Mouse (Mus musculus) CD4-positive naive resting alpha-beta T cell, adult 76 days (primary cell): Measurements from ENCODE around the gene Gm7073. TPM values are rescaled to one million over a fixed set of nuclear protein-coding genes. Genes with fewer than 3 reads are reported as not detected.

Experiments
- total RNA-seq: library from RNA; stranded (reverse); gene quantifications from one replicate; pipeline ENCODE4 v1.2.4, GENCODE M21; 2023

Gm7073 gene
- not detected for total RNA-seq

GRCm38 (mm10) chrX:60539149-60539548 is at the start of gene Gm7073:
TSS of gene Gm7073 (minus strand) at chrX:60539249.

Other genes with a start within 250 kb of the Gm7073 start
- gene Atp11c, start 53.4 kb upstream of the Gm7073 start, total RNA-seq, result 28.6 TPM